Mouse (Mus musculus) embryonic facial prominence, embryonic 14.5 days (tissue): ENCODE data around the gene Hoxc6. TPM values are rescaled to one million over a fixed set of nuclear protein-coding genes. Genes with fewer than 3 reads are reported as not detected.

ENCODE experiments used
- ATAC-seq: fragments of 200-750 bp; cut with Nextera tagmentation; 2 replicates; pipeline ENCODE4 v1.8.0; 2017; ENCODE audit warnings: low read depth, moderate number of reproducible peaks, moderate TSS enrichment
- DNase-seq: peaks from one replicate; pipeline ENCODE4 v3.0.0-alpha.2; 2015; ENCODE audit warnings: low spot score
- H3K27ac ChIP-seq: fragments of 300-500 bp; sonication (generic); replicated peaks from 2 replicates; pipeline ENCODE4 v1.5.1; 2014; ENCODE audit warnings: low read depth, mild to moderate bottlenecking, low read length, moderate library complexity
- H3K27me3 ChIP-seq: fragments of 300-500 bp; sonication (generic); replicated peaks from 2 replicates; pipeline ENCODE4 v1.6.1; 2014; ENCODE audit warnings: low read length; ENCODE audit not compliant: control insufficient read depth, insufficient read depth
- H3K36me3 ChIP-seq: fragments of 300-500 bp; sonication (generic); 2 replicates; pipeline ENCODE4 v1.6.1; 2014; ENCODE audit warnings: low read length, mixed read lengths; ENCODE audit not compliant: control insufficient read depth, insufficient read depth
- H3K4me1 ChIP-seq: fragments of 300-500 bp; sonication (generic); 2 replicates; pipeline ENCODE4 v1.6.1; 2014; ENCODE audit warnings: antibody characterized with exemption, low read length; ENCODE audit not compliant: control insufficient read depth, insufficient read depth
- H3K4me2 ChIP-seq: fragments of 300-500 bp; sonication (generic); 2 replicates; pipeline ENCODE4 v1.6.1; 2014; ENCODE audit warnings: low read depth, mild to moderate bottlenecking, low read length, moderate library complexity, mixed read lengths
- H3K4me3 ChIP-seq: fragments of 300-500 bp; sonication (generic); 2 replicates; pipeline ENCODE4 v1.5.1; 2014; ENCODE audit warnings: low read depth, mild to moderate bottlenecking, low read length
- H3K9ac ChIP-seq: fragments of 300-500 bp; sonication (generic); 2 replicates; pipeline ENCODE4 v1.6.1; 2014; ENCODE audit warnings: low read depth, mild to moderate bottlenecking, low read length, moderate library complexity, mixed read lengths
- H3K9me3 ChIP-seq: fragments of 300-500 bp; sonication (generic); 2 replicates; pipeline ENCODE4 v1.6.1; 2016; ENCODE audit warnings: low read length; ENCODE audit not compliant: control insufficient read depth
- WGBS: fragments of 180-500 bp; shearing (Covaris S2); extraction: QIAGEN DNeasy Blood & Tissue Kit; methylation state at CpG from one replicate; pipeline ENCODE4 v1.1.7; 2014; 5-methylcytosine and 5-hydroxymethylcytosine counted together
- polyA plus RNA-seq: library from polyadenylated mRNA; unstranded; fragments of >200 nt; fragmentation: Nextera tagmentation; extraction: Ambion mirVana; gene quantifications from 2 replicates; pipeline ENCODE4 v1.2.1, GENCODE M21; 2014

Hoxc6 gene
- polyA plus RNA-seq, 1 experiment from 2014 or later = 0.25 TPM

- 1% methylated on average over 12 of the region's 12 CpGs for WGBS
- Histone ChIP-seq H3K36me3 (no peaks in the 10 kb centered on the region), H3K27me3 (peaks cover 98% of the 10 kb centered on the region), H3K4me1 (no peaks in the 10 kb centered on the region), H3K27ac (no peak overlapping the region), H3K4me2 (no peak overlapping the region), H3K9ac (no peak overlapping the region), H3K4me3 (no peak overlapping the region), H3K9me3 (no peaks in the 10 kb centered on the region)
- ATAC-seq (no peak), DNase-seq (no peak)
Measured at GRCm38 (mm10) chr15:102956906-102957305, 41.2 kb upstream of the Hoxc6 start.

DNA sequence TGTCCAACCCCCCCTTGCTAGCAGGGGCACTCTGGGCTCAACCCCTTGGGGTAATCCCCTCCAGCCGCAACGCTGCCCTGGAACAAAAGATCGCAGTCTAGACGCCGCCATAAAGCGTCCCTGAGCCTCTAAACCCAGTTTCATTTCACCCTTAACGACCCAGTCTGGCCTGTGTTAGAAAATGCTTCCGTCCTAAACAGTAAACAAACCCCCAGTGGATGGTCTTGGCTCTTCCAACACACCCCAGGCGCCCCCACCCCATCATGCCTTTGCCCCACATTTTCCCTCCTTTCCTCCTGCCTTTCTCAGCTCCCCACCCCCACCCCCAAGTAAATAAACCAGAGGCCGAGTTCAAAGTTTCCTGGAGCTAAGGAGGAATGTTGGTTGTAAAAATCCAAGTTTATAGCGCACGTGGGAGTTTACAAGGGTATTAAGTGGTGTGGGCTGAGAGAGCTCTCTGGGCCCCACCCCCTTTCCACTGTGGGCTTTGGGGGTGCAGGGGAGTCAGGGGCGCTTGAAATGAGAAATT lies 38.3 kb upstream of the Hoxc6 start:
- no peak overlapping the region for H3K4me3 ChIP-seq
- no peaks in the 10 kb centered on the region for H3K9me3 ChIP-seq
- H3K4me1 ChIP-seq = no peaks in the 10 kb centered on the region
- no peak for DNase-seq
- ATAC-seq = no peak
- no peak overlapping the region for H3K9ac ChIP-seq
- H3K27ac ChIP-seq = no peak overlapping the region
- peaks cover 98% of the 10 kb centered on the region for H3K27me3 ChIP-seq
- H3K36me3 ChIP-seq = no peaks in the 10 kb centered on the region
- WGBS = under 1% methylated on average over 13 of the region's 13 CpGs
- no peak overlapping the region for H3K4me2 ChIP-seq

- no peaks in the 10 kb centered on the region for H3K4me1 ChIP-seq
- peaks cover 98% of the 10 kb centered on the region for H3K27me3 ChIP-seq
- H3K27ac ChIP-seq = no peak overlapping the region
- WGBS = 6% methylated on average over 6 of the region's 6 CpGs
- ATAC-seq (no peak), DNase-seq (no peak)
- no peak overlapping the region for H3K9ac ChIP-seq
- no peaks in the 10 kb centered on the region for H3K9me3 ChIP-seq
- no peak overlapping the region for H3K4me2 ChIP-seq
- H3K4me3 ChIP-seq = no peak overlapping the region
- no peaks in the 10 kb centered on the region for H3K36me3 ChIP-seq
Measured at GRCm38 (mm10) chr15:102961728-102962127, 36.3 kb upstream of the Hoxc6 start.

GRCm38 (mm10) chr15:102962492-102962891 lies 35.6 kb upstream of the Hoxc6 start:
- 2% methylated on average over 13 of the region's 13 CpGs for WGBS
- Histone ChIP-seq H3K27ac (no peak overlapping the region), H3K4me3 (no peak overlapping the region), H3K36me3 (no peaks in the 10 kb centered on the region), H3K27me3 (peaks cover 98% of the 10 kb centered on the region), H3K9me3 (no peaks in the 10 kb centered on the region), H3K4me1 (no peaks in the 10 kb centered on the region), H3K4me2 (no peak overlapping the region), H3K9ac (no peak overlapping the region)
- no peak for DNase-seq
- ATAC-seq = no peak

DNA sequence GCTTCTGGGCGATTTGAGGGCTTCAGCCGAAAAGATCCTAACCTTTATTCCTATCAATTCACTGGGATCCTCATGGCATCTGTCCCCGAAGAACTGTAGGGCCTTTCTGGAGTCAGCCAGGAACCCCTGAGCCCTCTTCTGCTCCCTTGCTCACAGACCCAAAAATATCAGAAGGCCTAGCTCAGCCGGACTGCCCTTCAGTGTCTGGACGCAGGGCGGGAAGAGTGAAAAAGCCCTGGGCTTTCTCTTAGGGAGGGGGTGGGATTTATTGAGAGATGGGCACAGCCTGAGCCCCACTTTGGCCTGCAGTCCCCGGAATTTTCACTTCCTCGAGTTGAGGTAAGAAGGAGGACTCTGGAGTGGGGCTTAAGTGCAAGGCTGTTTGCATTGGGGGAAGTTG lies 34.8 kb upstream of the Hoxc6 start:
- Histone ChIP-seq H3K9me3 (no peaks in the 10 kb centered on the region), H3K4me3 (0 out of 2 replicates have a peak overlapping the region, but pooled peaks have one; percentile 8), H3K27ac (no peak overlapping the region), H3K9ac (no peak overlapping the region), H3K36me3 (no peaks in the 10 kb centered on the region), H3K4me1 (no peaks in the 10 kb centered on the region), H3K27me3 (peaks cover 97% of the 10 kb centered on the region), H3K4me2 (no peak overlapping the region)
- DNase-seq (no peak), ATAC-seq (no peak)
- WGBS = 2% methylated on average over 8 of the region's 8 CpGs

GRCm38 (mm10) chr15:102963671-102964640 lies 34.1 kb upstream of the Hoxc6 start:
- no peak overlapping the region for H3K4me2 ChIP-seq

GRCm38 (mm10) chr15:102965003-102965891 lies 32.8 kb upstream of the Hoxc6 start:
- no peaks in the 10 kb centered on the region for H3K36me3 ChIP-seq
- DNase-seq = no peak
- no peak overlapping the region for H3K27ac ChIP-seq
- no peaks in the 10 kb centered on the region for H3K9me3 ChIP-seq
- H3K4me1 ChIP-seq = no peaks in the 10 kb centered on the region
- no peak for ATAC-seq
- no peak overlapping the region for H3K9ac ChIP-seq
- peaks cover 98% of the 10 kb centered on the region for H3K27me3 ChIP-seq
- H3K4me2 ChIP-seq = no peak overlapping the region
- H3K4me3 ChIP-seq = no peak overlapping the region
- 3% methylated on average over 26 of the region's 26 CpGs for WGBS

More at GRCm38 (mm10) chr15:102963671-102964640, 34.1 kb upstream of the Hoxc6 start:
- no peaks in the 10 kb centered on the region for H3K4me1 ChIP-seq
- H3K9me3 ChIP-seq = no peaks in the 10 kb centered on the region
- H3K36me3 ChIP-seq = no peaks in the 10 kb centered on the region
- no peak overlapping the region for H3K27ac ChIP-seq
- 2% methylated on average over 28 of the region's 28 CpGs for WGBS
- ATAC-seq (no peak), DNase-seq (peak; percentile 16)
- H3K9ac ChIP-seq = no peak overlapping the region
- peaks cover 97% of the 10 kb centered on the region for H3K27me3 ChIP-seq
- 0 out of 2 replicates have a peak overlapping the region, but pooled peaks have one; percentile 8 for H3K4me3 ChIP-seq
